Mouse (Mus musculus) brain, embryonic 14.5 days (tissue): ENCODE measurements at regions not wholly inside any gene's neighbourhood (a gene's known extent, or its start where the extent isn't known, plus 50 kb on each side); places are given as distances from the start of the nearest gene placed in this dataset.

Experiments used
- CTCF ChIP-seq: fragments of 200-500 bp; IDR thresholded peaks from 2 replicates; pipeline ENCODE4 v1.5.1; 2012; ENCODE audit warnings: inconsistent platforms, mild to moderate bottlenecking, moderate library complexity, borderline replicate concordance; ENCODE audit not compliant: insufficient read depth, insufficient read length; ENCODE audit errors: extremely low read depth
- POLR2A ChIP-seq: fragments of 200-500 bp; IDR thresholded peaks from 2 replicates; pipeline ENCODE4 v1.6.1; 2012; ENCODE audit warnings: mild to moderate bottlenecking, inconsistent platforms, borderline replicate concordance; ENCODE audit not compliant: poor library complexity, insufficient read depth, insufficient read length, severe bottlenecking; ENCODE audit errors: extremely low read depth

GRCm38 (mm10) chr8:116141363-116141762 lies 363.4 kb upstream of the Dynlrb2 start:
- no peak for TF ChIP-seq CTCF
- no peak for TF ChIP-seq POLR2A
